Mouse (Mus musculus): ENCODE measurements around the gene Crhr2. TPM values are rescaled to one million over a fixed set of nuclear protein-coding genes. Genes with fewer than 3 reads are reported as not detected.

Crhr2 gene
- polyA plus RNA-seq, 1 experiment from 2014 or later: 0.61 TPM

Other genes starting within 250 kb of the Crhr2 start
- 1.4 and 2.3 TPM in 2 replicates for gene Nod1, start 160.4 kb downstream of the Crhr2 start, polyA plus RNA-seq (2015; fragmentation: Nextera tagmentation; extraction: Ambion mirVana)
- gene Ggct, start 140.1 kb downstream of the Crhr2 start, polyA plus RNA-seq (2015; fragmentation: Nextera tagmentation; extraction: Ambion mirVana): 9.4 and 11.8 TPM in 2 replicates
- 202 and 208 TPM in 2 replicates for gene Gars, start 95.0 kb downstream of the Crhr2 start, polyA plus RNA-seq (2015; fragmentation: Nextera tagmentation; extraction: Ambion mirVana)
- not detected in 2 replicates for gene Inmt, start 42.0 kb upstream of the Crhr2 start, polyA plus RNA-seq (2015; fragmentation: Nextera tagmentation; extraction: Ambion mirVana)
- gene Mindy4, start 70.4 kb upstream of the Crhr2 start, polyA plus RNA-seq (2015; fragmentation: Nextera tagmentation; extraction: Ambion mirVana): 11.0 and 11.6 TPM in 2 replicates
- 1.7 and 1.8 TPM in 2 replicates for gene Aqp1, start 203.4 kb upstream of the Crhr2 start, polyA plus RNA-seq (2015; fragmentation: Nextera tagmentation; extraction: Ambion mirVana)
- gene Ghrhr, start 243.3 kb upstream of the Crhr2 start, polyA plus RNA-seq (2015; fragmentation: Nextera tagmentation; extraction: Ambion mirVana): not detected in 2 replicates

Measured in midbrain, embryonic 13.5 days (tissue).